Mouse (Mus musculus) bone marrow macrophage, adult 2 months (primary cell): ENCODE measurements at regions not wholly inside any gene's neighbourhood (a gene's known extent, or its start where the extent isn't known, plus 50 kb on each side); places are given as distances from the start of the nearest gene placed in this dataset.

Experiments
- CTCF ChIP-seq: IDR thresholded peaks from 2 replicates; pipeline ENCODE4 v1.5.1; 2012; ENCODE audit warnings: low read depth, mild to moderate bottlenecking, low read length, moderate library complexity
- POLR2A ChIP-seq: IDR thresholded peaks from 2 replicates; pipeline ENCODE4 v1.6.1; 2012; ENCODE audit warnings: mild to moderate bottlenecking, low read depth, low read length, borderline replicate concordance

- TF ChIP-seq POLR2A (no peak), CTCF (no peak)
These were observed 69.6 kb upstream of the Cav2 start for GRCm38 (mm10) chr6:17211346-17211745.
